15 mouse cellular contexts compared by ENCODE assay signal in genomic region chr9:54301255-54301654, GRCm38 (mm10). TPM values are rescaled to one million over a fixed set of nuclear protein-coding genes. Genes with fewer than 3 reads are reported as not detected.
A peak's percentile ranks its signal among the peaks of the same experiment; 100 is the strongest.
DNase-seq lines count a peak whose midpoint lies in the region; ATAC-seq lines count a peak whose summit lies in the region.
"Had no signal": no experiment of that assay in that cellular context is flagged by ENCODE, and none has a peak within 500 bp of the region (broad histone marks: within the 10 kb centered on the region; RNA-seq: fewer than 3 reads in every experiment).

No protein-coding gene starts in this region.

- no peak overlapping the region for H3K4me3 ChIP-seq in neural tube, embryonic 15.5 days (replicated peaks)
- H3K4me3 ChIP-seq: forebrain, embryonic 10.5 days; liver, embryonic 15.5 days; midbrain, embryonic 10.5 days had no signal

- no peaks in the 10 kb centered on the region for H3K36me3 ChIP-seq in neural tube, embryonic 15.5 days
- H3K36me3 ChIP-seq: forebrain, embryonic 10.5 days; liver, embryonic 15.5 days; midbrain, embryonic 10.5 days had no signal

- 93% methylated on average over 4 of the region's 4 CpGs for WGBS in neural tube, embryonic 15.5 days

- no peaks in the 10 kb centered on the region for H3K27me3 ChIP-seq in neural tube, embryonic 15.5 days (replicated peaks)
- H3K27me3 ChIP-seq: liver, embryonic 15.5 days had no signal

- H3K9me3 ChIP-seq in neural tube, embryonic 15.5 days (replicated peaks) = no peaks in the 10 kb centered on the region
- H3K9me3 ChIP-seq: forebrain, embryonic 10.5 days; liver, embryonic 15.5 days; midbrain, embryonic 10.5 days had no signal

- ATAC-seq in neural tube, embryonic 15.5 days (ENCODE audit: low FRiP score) = no peak

- no peak overlapping the region for H3K27ac ChIP-seq in neural tube, embryonic 15.5 days (replicated peaks)
- H3K27ac ChIP-seq: forebrain, embryonic 10.5 days; kidney, postnatal 0 days; liver, embryonic 15.5 days; midbrain, embryonic 10.5 days had no signal

- no peak overlapping the region for H3K4me2 ChIP-seq in neural tube, embryonic 15.5 days
- H3K4me2 ChIP-seq: liver, embryonic 15.5 days had no signal

- no peaks in the 10 kb centered on the region for H3K4me1 ChIP-seq in neural tube, embryonic 15.5 days
- H3K4me1 ChIP-seq: liver, embryonic 15.5 days; midbrain, embryonic 10.5 days had no signal

- intact Hi-C loops in heart, postnatal 25 days (cut with DNase I) = no loop called here

- DNase-seq in layer of hippocampus, adult 11-12 months (ENCODE audit: low spot score) = peak; percentile 62
- no peak for DNase-seq in layer of hippocampus, postnatal 36 days
- DNase-seq in gastrocnemius, adult 8-10 months (ENCODE audit: low spot score in 2 of 2) = peak; percentile 15 to 23
- peak; percentile 3 for DNase-seq in heart, postnatal 25 days (ENCODE audit: low spot score)
- DNase-seq in right cerebral cortex, adult 2 months (ENCODE audit: low spot score in 2 of 2) = peak; percentile 31 to 62
- DNase-seq in neural tube, embryonic 10.5 days (ENCODE audit: extremely low spot score, low spot score) = no peak
- DNase-seq: embryo, embryonic 11 days; thymus, postnatal 4 days had no signal

- no peak overlapping the region for H3K9ac ChIP-seq in neural tube, embryonic 15.5 days (replicated peaks)
- H3K9ac ChIP-seq: liver, embryonic 15.5 days had no signal

RNA-seq across cellular contexts. Expression of gene Gldn, which starts 15.0 kb away (rescaled TPM):
- total RNA-seq in layer of hippocampus, postnatal 36 days (2021) = 1 to 10 TPM; 1.1 to 1.2 TPM
- total RNA-seq in gastrocnemius, adult 8-10 months (2022) = under 1 TPM; 0.15 to 0.46 (median 0.34) TPM
- total RNA-seq in heart, postnatal 25 days (2021) = under 1 TPM; 0.06 to 0.08 TPM
- 0.19 and 0.37 TPM in 2 replicates for polyA plus RNA-seq in neural tube, embryonic 15.5 days (2015; fragmentation: Nextera tagmentation; extraction: Ambion mirVana)
- total RNA-seq: neutrophil, adult 5-6 weeks had no signal
- polyA plus RNA-seq: heart, postnatal 0 days; liver, embryonic 15.5 days had no signal

RNA-seq across cellular contexts. Expression of gene Cyp19a1, which starts 33.3 kb away (rescaled TPM):
- total RNA-seq in layer of hippocampus, postnatal 36 days (2021) = under 1 TPM in 1 of 2 experiments, not detected in 1; 0.30 TPM
- not detected for total RNA-seq in gastrocnemius, adult 8-10 months (2022)
- total RNA-seq in heart, postnatal 25 days (2021) = not detected
- polyA plus RNA-seq in neural tube, embryonic 15.5 days (2015; fragmentation: Nextera tagmentation; extraction: Ambion mirVana) = 0.15 TPM in 1 of 2 replicates, not detected in the other
- total RNA-seq: neutrophil, adult 5-6 weeks had no signal
- polyA plus RNA-seq: forebrain, embryonic 10.5 days; heart, postnatal 0 days; kidney, postnatal 0 days; liver, embryonic 15.5 days had no signal

Comparison
In these comparisons a context has a peak if more than half of its experiments do, and no peak if none do; other contexts are left out.
1. DNase-seq: peak in layer of hippocampus, adult 11-12 months (single experiment), gastrocnemius, adult 8-10 months (2 of 2), heart, postnatal 25 days (single experiment) and right cerebral cortex, adult 2 months (2 of 2); none in layer of hippocampus, postnatal 36 days (0 of 2) and neural tube, embryonic 10.5 days (single experiment).